Mouse (Mus musculus): Measurements from ENCODE around the gene Gpc3. TPM values are rescaled to one million over a fixed set of nuclear protein-coding genes. Genes with fewer than 3 reads are reported as not detected.
"Not testable (repeated sequence)": the region's sequence is repeated elsewhere in the genome, so short reads cannot be mapped to it uniquely, and the experiment has no call there.

Gene Gpc3
- total RNA-seq, 4 experiments from 2014 or later, result 5.6 to 7.5 (median 6.2) TPM

DNA sequence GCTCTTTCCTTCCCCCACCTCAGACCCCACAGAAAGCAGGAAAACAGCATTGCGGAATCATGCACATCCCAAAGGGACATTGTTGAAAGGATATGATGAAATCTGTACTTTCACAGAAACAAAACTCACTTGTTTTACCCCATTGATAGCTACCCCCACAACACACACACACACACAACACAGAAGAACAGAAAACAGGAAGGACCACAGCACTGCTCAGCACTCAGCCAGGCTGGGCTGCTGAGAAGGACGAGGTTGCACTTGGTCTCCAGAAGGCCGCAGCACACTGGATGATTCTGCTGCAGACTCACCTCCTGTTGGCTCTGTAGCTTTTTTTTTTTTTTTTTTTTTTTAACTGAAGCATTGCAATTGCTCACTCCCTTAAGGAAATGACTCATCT is 193.9 kb downstream of the Gpc3 start:
- no peak for DNase-seq (ENCODE audit: low spot score in 2 of 2)

DNA sequence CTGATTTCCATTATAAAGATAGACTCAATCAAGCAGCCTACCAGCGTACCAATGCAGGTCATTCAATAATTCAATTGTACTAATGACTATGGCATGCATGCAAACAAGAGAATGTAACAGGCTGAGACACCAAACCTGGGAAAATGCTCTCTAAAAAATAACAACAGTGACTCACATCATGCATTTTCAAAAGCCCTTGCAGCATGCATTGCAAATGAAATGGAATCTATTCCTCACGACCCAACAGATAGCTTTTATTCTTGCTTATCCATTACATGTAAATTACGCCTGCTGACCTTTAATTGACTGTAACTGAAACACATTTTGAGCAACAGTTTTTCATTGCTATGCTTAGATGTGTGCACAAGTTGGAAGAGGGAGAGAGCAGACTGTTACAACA is 200.8 kb downstream of the Gpc3 start:
- no peak for DNase-seq (ENCODE audit: low spot score in 2 of 2)

DNA sequence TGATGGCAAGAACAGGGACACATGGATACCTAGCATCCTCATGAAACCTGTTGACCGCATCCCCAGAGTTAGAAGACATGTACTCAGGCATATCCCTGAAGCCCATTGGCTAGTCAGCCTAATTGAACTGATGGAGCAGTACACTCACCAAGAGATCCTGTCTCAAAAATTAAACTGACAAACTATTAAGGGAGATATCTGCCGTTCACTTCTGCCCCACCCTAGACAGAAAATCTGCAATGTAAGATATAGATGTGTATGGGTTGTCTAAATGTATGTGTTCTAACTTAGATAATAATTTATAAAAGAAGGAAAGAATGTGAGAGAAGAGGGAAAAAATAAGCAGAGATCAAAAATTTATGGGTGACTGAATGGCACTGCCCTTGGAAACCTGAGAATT is 212.6 kb downstream of the Gpc3 start:
- DNase-seq (ENCODE audit: low spot score in 2 of 2), result no peak

DNA sequence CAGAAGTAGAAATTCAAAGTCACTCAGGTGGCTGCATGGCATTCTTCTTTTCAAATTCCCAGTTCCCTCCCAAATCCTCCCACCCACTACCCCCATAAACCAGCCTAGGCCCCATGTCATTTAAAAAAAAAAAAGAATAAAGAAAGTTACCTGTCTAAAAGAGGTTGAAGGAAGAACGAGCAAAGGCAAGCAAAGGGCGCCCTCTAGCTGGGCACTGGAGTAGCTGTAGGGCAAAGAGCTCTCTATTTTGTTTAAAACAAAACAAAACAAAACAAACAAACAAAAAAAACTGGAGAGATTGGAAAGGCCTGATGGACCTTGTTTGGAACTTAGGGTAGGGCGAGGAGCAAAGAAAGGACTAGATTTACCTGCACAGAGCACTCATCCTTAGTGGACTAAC is 238.6 kb downstream of the Gpc3 start:
- DNase-seq (ENCODE audit: low spot score in 2 of 2), result no peak

DNA sequence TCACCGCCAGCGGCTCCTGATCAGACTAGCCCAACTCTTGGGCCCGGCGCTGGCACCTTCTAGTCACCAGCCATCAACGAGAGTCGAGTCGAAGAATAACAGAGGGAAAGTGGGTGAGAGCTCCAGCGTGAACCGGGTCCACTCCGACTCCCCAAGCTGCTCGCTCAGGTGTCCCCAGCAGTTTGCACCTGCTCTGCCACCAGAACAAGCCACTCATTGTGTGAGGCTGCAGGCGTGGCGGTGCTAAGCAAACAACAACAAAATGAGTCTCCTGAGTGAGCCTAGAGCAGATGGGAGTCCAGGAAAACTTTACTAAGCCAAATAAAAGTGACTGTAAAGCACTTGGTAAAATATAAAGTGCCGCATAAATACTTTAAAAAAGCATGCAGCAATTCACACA is 239.5 kb downstream of the Gpc3 start:
- DNase-seq (ENCODE audit: low spot score in 2 of 2), result no peak

DNA sequence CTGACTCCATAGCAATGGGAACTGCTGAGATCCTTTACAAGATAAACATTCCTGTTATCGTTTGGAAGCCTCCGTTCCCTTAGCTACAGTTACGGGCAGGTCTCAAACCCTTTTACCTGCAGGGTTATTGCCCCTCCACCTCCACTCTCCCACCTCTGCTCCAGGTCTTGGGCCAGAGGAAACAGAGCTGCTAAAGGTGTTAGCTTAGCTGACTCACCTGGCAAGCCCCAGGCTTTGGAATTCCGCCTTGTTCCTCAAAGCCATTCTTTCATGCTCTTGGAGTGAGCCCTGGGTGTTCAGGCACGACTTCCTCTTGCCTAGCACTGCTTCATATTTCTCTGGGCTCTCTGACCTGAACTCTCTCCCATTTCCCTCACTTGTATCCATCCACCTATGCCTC is 241.3 kb downstream of the Gpc3 start:
- DNase-seq (ENCODE audit: low spot score in 2 of 2), result no peak

DNA sequence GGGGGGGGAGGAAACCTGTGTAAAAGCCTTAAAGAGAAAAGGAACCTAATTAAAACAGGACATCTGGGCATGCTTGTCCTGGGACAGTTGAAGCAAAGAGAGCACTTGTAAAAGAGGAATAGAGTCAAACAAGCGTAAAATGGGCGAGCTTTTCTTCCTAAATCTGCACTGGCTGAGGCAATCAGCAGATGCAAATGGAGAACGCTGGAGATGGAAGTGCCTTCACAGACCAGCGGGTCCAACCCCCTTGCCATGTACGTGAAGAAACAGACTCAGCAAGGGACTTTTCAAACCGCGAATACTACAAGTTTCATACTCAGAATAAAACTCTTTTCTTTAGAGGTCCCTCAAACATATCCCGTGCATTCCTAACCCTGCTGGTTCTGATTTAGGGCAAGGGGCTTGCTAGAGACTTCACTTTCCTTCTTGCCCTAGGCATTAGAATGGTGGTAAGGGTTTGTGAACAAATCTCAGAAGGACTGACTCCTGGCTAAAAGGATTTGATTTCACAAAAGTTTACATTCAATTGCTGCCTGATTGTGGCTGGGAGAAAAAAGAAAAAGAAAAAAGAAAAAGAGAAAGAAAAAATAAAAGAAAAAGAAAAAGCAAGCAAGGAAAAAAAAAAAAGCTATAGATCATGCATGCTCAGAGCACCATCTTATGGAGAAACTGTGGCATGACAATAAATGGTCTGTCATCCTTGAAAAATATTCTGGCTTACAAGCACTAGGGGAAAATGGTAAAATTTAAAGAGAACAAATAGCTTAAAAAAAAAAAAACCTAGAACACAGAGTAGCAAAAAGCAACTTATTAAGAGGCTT is 243.6 kb downstream of the Gpc3 start:
- DNase-seq (ENCODE audit: low spot score in 2 of 2), result no peak

DNA sequence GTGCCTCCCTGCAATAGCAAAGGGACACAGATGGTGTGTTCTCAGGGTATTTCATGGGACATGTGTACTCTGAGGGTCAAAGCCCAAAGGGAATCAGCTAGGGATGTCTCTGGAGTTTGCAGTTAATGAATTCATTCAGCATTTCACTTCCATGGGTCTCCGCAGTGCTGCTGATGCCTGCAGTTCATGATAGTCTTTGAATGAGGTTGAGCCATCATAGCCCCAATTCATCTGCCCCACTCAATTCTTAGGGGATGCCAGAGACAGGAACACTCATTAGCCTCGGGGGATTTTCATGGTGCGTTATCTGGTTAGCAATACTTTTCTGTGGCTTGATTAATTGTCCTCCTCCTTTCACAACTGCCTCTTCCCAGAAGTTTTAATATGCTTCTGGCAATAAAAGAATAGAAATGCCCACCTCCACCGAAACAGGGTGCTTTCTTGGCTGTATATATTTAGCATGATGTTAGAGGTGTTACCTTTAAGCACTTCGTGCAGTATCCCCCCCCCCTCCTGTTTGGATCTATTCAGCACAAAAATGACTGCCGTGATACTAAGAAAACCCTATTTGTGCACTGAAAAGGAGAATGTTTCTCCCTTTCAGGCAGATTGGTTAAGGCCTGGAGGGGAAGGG is 244.3 kb downstream of the Gpc3 start:
- no peak for DNase-seq (ENCODE audit: low spot score in 2 of 2)

DNA sequence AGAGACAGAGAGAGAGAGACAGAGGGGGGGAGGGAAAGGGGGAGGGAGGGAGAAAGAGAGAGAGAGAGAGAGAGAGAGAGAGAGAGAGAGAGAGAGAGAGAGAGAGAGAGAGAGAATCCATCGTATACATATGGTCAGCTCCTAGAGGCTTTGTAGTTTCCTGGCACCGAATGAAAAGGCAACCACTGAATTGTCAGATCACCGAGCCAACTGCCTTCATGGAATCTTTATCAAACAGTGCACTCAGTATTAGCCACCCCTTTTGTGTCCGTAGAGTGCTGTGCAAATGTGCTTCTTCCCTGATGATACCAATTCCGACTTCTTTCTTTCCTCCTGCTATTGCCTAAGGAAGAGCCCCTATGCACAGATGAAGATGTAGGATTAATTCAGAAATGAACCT is 246.9 kb downstream of the Gpc3 start:
- no peak for DNase-seq (ENCODE audit: low spot score in 2 of 2)

DNA sequence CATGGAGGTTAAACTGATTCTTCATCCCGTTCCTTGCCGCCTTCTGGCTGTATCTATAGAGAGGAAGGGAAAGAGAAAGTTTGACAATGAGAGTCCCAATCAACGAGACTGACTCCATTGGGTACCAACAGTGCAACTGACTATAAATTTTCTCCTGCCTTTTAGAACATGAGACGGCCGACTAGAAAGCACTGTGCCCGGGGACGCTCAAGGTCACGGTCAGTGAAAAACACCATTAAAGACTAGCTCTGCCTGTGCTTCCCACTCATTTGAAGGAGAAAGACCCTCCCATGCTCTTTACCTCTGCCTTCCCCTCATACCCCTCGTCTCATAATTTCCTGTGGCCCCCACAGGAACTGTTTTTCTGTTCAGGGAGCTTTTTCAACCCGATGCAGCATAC is 248.0 kb downstream of the Gpc3 start:
- DNase-seq (ENCODE audit: low spot score in 2 of 2), result no peak

DNA sequence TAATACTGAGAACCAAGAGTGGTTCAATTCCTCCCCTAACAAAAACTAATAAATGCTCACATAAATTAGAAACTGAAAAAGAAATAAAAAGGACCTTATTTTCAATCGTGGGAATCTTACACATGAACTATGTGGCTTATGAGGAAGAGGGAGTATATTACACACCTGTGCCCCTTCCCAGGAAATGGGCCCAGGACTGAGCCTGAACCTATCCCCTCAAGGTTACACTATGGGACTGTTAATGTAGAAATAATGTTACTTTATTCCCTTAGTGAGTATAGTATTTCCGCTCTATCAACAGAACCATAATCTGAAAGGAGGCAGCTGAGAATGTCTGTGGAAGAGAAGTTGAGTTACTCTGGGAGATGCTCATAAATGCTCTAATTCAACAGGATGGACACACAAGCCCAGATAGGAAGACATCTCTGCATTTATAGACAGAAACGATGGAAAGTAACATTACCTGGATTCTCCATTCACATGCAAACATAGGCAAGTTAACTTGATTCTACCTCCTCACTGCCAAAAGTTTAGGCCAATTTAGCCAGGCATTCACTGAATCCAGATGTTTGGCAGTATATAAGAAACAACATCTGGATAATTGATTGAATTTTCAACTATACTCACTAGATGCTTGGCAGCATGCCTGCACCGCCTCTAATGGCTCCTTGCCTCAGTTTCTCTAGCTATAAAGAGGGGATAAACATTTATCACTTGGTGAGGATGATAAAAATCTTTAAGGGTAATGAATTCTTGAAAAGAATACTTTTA is 251.3 kb downstream of the Gpc3 start:
- DNase-seq (ENCODE audit: low spot score in 2 of 2), result no peak

DNA sequence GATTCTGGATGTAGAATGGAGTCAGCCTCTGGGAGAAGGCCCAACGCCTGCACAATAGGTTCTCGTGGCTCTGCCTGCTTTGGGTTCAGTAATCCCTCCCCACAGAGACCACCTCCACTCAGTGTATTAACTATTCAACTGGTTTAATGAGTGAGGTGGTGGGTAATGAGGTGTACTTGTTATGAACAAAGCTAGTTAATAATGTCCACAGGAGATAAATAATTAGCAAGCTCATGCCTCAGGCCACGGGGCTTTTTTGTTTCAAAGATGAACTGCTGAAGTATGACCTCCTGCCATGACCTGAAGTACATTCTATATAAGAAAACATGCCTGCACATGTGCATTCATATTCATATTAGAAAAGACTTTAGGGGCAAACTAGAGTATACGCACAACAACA is 260.8 kb downstream of the Gpc3 start:
- no peak for DNase-seq (ENCODE audit: low spot score in 2 of 2)

DNA sequence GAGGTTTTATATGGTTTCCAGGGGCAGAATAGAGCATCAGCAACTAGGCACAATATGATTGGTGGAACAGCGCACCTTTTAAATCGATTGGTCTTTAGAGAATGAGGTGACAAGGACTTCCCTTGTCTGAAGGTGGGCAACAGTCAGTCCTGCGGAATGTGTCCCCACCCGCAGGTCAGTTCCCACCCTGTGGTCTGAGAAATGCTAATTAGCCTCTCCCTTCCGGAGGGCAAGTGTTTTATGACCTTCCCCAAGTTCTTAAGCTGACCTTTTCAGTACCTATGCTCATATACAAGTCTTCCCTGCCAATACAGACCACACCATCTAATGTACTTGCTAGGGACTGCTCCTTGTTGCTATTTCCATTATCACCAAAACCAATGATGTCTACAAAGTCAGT is 263.1 kb downstream of the Gpc3 start:
- not testable (repeated sequence) for DNase-seq (ENCODE audit: low spot score in 2 of 2)

DNA sequence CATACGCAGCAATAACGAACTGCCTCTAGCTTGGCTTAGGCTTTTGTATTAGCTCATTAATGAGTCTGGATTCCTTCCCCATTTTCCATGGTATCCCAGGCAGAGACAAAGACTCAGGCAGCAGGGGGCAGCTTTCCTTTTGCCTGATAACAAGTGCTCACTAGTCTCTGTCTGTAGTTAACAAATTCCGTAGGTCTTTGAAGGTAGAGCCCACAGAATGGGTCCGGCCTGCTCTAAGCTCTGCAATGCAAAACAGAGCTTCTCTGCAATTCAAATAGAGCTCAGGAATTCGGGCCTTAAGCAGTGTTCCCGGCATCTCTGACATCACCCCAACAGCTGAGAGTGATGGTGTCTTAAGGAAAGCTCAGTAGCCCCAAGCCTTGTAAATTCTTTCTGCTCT is 265.0 kb downstream of the Gpc3 start:
- DNase-seq (ENCODE audit: low spot score in 2 of 2), result no peak

DNA sequence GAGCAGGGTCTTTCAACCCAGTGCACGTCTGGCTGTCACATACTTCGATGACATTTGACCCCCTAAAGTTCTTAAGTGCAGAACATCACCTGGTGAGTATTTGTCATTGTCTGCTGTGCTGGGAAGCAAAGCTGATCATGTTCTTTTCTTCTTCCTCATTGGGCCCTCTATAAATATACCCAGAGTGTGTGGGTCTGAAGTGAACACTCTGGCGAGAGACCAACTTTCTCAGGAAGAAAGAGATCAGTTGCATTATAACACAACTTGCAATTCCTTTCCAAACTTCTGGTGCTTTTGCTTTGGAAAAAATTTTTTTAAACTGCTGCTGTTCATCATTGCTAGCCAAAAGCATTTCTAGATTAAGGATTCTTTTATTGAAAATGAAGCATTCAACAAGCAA is 269.7 kb downstream of the Gpc3 start:
- DNase-seq (ENCODE audit: low spot score in 2 of 2), result no peak

DNA sequence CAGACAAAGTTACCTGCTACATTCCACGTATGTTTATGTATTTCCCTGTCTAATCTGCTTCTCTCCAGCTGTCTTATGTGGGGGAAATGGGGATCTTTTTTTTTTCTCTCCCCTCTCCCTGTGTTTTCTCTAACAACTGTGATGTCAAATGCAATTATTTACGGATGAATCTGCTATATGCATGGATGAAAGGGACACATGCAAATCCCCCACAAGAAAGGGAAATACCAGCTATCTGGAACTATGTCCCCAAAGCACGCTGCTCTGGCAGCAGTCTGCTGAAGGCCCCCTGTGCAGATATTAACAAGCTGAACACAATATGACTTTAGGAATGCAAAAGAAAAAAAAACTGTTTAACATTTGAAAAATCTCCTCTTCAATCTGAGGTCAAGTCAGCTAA is 273.5 kb downstream of the Gpc3 start:
- no peak for DNase-seq (ENCODE audit: low spot score in 2 of 2)

DNA sequence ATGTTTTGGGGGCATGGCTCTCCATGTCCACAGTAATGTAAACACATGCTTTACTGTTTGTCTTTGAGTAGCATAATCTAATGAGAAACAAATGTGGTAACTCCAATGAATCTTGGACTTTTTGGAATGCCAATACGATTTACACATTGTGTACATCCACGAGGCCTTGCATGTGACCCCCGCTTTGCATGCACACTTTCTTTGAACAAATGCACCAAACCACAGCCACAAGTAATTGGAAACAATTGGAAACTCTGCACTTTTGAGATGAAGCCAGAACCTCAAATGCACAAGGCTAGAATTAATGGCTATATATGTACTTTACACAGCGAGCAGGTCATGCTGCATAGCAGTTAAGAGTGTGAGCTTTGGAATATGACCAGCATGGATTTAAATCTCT is 292.0 kb downstream of the Gpc3 start:
- no peak for DNase-seq (ENCODE audit: low spot score in 2 of 2)

DNA sequence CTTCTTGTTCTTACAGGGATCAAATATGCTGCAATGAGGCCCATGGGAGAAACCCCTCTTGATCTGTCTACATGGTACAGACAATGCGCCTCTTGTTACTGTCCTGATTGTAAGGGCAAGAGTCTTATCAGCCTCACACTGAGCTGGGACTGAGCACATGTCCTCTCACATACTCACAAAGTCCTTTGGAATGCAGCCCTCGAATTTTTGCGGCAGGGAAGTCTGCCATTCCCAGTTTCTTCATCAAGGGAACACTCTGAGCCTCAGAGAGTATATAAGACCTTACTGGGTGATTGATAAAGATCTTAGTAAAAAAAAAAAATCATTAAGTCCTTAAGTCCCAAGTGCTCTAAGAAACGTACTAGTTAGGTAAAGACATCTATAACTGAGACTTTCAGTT is 293.1 kb downstream of the Gpc3 start:
- no peak for DNase-seq (ENCODE audit: low spot score in 2 of 2)

DNA sequence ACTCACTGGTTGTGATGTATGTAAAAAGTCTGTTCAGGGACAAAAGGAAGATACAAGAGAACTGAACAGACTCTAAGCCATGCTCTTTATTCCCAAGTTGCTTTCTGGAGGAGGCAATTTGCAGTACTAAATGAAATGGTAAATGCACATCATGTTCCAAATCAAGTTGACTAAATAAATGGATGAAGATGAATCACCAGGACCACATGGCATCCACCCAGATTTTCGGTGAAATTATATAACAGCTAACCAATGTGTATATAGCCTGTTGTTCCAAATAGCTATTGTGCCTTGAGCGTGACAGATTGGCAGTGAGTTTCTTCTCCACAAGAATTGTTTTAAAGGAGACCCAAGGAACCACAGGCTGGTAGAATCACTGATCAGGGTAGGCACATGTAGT is 302.8 kb downstream of the Gpc3 start:
- DNase-seq (ENCODE audit: low spot score in 2 of 2), result peak in 1 of 2 experiments; percentile 15

DNA sequence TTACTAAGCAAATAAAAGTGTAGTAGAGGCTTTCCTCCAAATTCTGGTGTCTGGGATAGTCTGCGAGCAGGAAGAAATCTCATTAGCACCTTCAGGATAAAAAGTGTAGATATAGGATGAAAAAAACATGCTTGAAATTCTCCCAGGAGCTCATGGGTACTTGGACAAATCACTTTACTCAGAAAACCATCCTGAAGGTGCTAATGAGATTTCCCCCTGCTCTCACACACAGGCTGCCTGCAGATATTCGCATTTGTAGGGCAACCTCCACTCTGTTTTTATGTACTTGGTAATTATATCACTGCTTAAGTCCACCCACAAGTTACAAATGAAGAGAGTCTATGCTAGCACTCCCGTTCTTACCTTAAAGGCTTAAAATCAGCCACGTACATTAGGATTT is 308.5 kb downstream of the Gpc3 start:
- DNase-seq (ENCODE audit: low spot score in 2 of 2), result peak in 1 of 2 experiments; percentile 7

DNA sequence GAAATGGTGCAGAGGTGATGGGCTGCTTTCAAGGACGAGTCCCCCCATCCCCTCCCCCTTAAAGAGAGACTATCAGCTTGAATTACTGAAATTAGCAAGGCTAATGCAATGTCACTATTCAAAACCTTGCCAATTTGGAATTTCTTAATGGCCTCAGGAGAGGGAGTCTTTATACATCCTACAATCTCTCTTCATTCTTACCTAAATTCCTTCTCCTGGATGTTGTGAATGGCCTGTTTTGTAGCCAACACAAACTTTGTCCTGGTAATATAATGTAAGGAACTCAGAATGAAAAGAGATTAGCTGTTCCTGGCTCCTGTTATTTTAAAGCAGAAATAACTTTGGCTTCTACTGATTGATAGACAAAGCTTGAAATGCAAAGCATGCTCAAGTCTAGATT is 325.0 kb downstream of the Gpc3 start:
- no peak for DNase-seq (ENCODE audit: low spot score in 2 of 2)

DNA sequence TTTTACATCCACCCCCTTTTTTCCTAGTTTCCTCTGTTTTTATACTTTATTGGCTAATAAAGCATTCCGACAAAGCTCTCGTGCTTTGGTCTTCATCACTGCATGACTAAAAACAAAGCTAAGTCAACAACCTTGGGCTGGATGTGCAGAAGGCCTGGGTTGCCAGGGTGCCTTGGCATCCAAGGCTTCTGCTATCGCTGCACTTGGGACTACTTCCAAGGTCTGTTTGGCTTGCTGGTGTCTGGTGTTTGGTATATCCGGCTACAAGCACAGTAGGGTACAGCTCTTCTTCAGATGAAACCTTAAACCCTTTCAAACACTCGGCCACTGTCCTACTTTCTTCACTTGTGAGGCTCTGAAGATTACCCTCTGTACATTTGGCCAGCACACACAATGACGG is 325.8 kb downstream of the Gpc3 start:
- DNase-seq (ENCODE audit: low spot score in 2 of 2), result no peak

DNA sequence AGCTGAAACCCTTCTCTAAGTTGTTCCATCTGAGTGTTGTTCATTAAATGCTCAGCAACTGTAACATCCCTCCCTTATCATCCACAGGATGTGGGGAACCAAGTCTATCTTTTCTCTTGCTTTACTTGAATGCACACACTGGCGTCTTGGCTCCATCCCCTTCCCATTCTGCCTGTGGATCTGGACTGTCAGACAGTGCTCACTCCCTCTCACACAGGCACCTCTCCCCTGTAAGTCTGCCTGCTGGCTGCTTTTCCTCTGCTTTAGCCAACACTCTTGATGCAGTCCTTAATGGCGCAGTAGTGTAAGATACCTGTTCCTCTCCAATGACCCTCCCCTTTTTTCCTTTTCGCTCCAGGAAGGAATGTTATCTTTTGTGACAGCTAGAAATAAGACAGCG is 331.7 kb downstream of the Gpc3 start:
- DNase-seq (ENCODE audit: low spot score in 2 of 2), result no peak

Measured in left cerebral cortex, adult 8-10 months (tissue).